Mouse (Mus musculus): Measurements from ENCODE around the gene Btc.

GRCm38 (mm10) chr5:91413814-91414213 is 11.0 kb upstream of the Btc start:
- TF ChIP-seq CTCF (IDR thresholded peaks at IDR 0.05; ENCODE audit: control insufficient read depth, insufficient read depth, insufficient replicate concordance, low read depth, low read length): no peak
- no peak for TF ChIP-seq POLR2A (IDR thresholded peaks at IDR 0.05; ENCODE audit: control insufficient read depth, low read depth, low read length)
